Mouse (Mus musculus) hindbrain, embryonic 11.5 days (tissue): ENCODE measurements around the gene Dmd. TPM values are rescaled to one million over a fixed set of nuclear protein-coding genes. Genes with fewer than 3 reads are reported as not detected.

Experiments used
- ATAC-seq: fragments of 200-750 bp; cut with Nextera tagmentation; 2 replicates; pipeline ENCODE4 v1.8.0; 2017; ENCODE audit warnings: mild to moderate bottlenecking, moderate TSS enrichment, moderate library complexity; ENCODE audit not compliant: low FRiP score
- DNase-seq: peaks from one replicate; pipeline ENCODE4 v3.0.0-alpha.2; 2015; ENCODE audit warnings: low spot score
- H3K27ac ChIP-seq: fragments of 300-500 bp; sonication (generic); 2 replicates; pipeline ENCODE4 v1.5.1; 2014; ENCODE audit warnings: mild to moderate bottlenecking, low read depth, low read length
- H3K27me3 ChIP-seq: fragments of 300-500 bp; sonication (generic); 2 replicates; pipeline ENCODE4 v1.6.1; 2014; ENCODE audit warnings: mild to moderate bottlenecking, low read length, moderate library complexity, mixed read lengths; ENCODE audit not compliant: control insufficient read depth, insufficient read depth
- H3K36me3 ChIP-seq: fragments of 300-500 bp; sonication (generic); 2 replicates; pipeline ENCODE4 v1.6.1; 2014; ENCODE audit warnings: mild to moderate bottlenecking, low read length, moderate library complexity, mixed read lengths; ENCODE audit not compliant: control insufficient read depth, insufficient read depth
- H3K4me1 ChIP-seq: fragments of 300-500 bp; sonication (generic); replicated peaks from 2 replicates; pipeline ENCODE4 v1.6.1; 2014; ENCODE audit warnings: low read length, mixed read lengths; ENCODE audit not compliant: control insufficient read depth, insufficient read depth
- H3K4me2 ChIP-seq: fragments of 300-500 bp; sonication (generic); replicated peaks from 2 replicates; pipeline ENCODE4 v1.6.1; 2014; ENCODE audit warnings: mild to moderate bottlenecking, low read depth, low read length
- H3K4me3 ChIP-seq: fragments of 300-500 bp; sonication (generic); 2 replicates; pipeline ENCODE4 v1.5.1; 2014; ENCODE audit warnings: low read depth, low read length
- H3K9ac ChIP-seq: fragments of 300-500 bp; sonication (generic); 2 replicates; pipeline ENCODE4 v1.6.1; 2014; ENCODE audit warnings: low read depth, low read length
- H3K9me3 ChIP-seq: fragments of 300-500 bp; sonication (generic); 2 replicates; pipeline ENCODE4 v1.6.1; 2016; ENCODE audit warnings: low read length; ENCODE audit not compliant: control insufficient read depth
- WGBS: fragments of 180-500 bp; shearing (Covaris S2); extraction: QIAGEN DNeasy Blood & Tissue Kit; methylation state at CpG from one replicate; pipeline ENCODE4 v1.1.7; 2014; 5-methylcytosine and 5-hydroxymethylcytosine counted together
- polyA plus RNA-seq: library from polyadenylated mRNA; unstranded; fragments of >200 nt; fragmentation: Nextera tagmentation; extraction: Ambion mirVana; gene quantifications from 2 replicates; pipeline ENCODE4 v1.2.1, GENCODE M21; 2014

Dmd gene
- polyA plus RNA-seq = 16.8 and 24.0 TPM in 2 replicates

DNA sequence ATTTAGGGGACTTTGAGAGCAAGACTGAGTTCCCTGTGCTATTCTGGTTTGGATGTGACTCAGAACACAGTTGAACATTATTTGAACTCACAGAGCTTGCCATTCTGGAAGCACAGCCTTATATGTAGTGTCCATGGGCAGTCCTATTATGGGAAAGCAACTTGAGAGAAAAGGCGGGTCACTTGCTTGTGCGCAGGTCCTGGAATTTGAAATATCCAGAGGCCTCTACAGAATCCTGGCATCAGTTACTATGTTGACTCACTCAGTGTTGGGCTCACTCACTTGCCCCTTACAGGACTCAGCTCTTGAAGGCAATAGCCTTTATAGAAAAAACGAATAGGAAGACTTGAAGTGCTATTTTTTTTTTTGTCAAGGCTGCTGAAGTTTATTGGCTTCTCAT, at the start of gene Dmd:
Gene Dmd (plus strand): TSS at position 241 of the 400 bp plus-strand sequence.
- no peaks in the 10 kb centered on the region for H3K9me3 ChIP-seq
- H3K36me3 ChIP-seq = no peaks in the 10 kb centered on the region
- DNase-seq = no peak
- no peaks in the 10 kb centered on the region for H3K27me3 ChIP-seq
- WGBS = 65% methylated on average over 3 of the region's 3 CpGs
- no peak within 1 kb of the TSS for H3K4me3 ChIP-seq
- ATAC-seq = no peak
- H3K4me1 ChIP-seq = no peaks in the 10 kb centered on the region
- no peak within 1 kb of the TSS for H3K27ac ChIP-seq
- H3K4me2 ChIP-seq = no peak within 1 kb of the TSS
- no peak within 1 kb of the TSS for H3K9ac ChIP-seq

- no peak overlapping the region for H3K27ac ChIP-seq
- H3K36me3 ChIP-seq = no peaks in the 10 kb centered on the region
- no peak for DNase-seq
- no peak overlapping the region for H3K4me2 ChIP-seq
- ATAC-seq = no peak
- H3K27me3 ChIP-seq = no peaks in the 10 kb centered on the region
- no peak overlapping the region for H3K9ac ChIP-seq
- H3K9me3 ChIP-seq = no peaks in the 10 kb centered on the region
- no peak overlapping the region for H3K4me3 ChIP-seq
- H3K4me1 ChIP-seq = no peaks in the 10 kb centered on the region
Measured at GRCm38 (mm10) chrX:82901515-82901914, 47.2 kb upstream of the Dmd start.

DNA sequence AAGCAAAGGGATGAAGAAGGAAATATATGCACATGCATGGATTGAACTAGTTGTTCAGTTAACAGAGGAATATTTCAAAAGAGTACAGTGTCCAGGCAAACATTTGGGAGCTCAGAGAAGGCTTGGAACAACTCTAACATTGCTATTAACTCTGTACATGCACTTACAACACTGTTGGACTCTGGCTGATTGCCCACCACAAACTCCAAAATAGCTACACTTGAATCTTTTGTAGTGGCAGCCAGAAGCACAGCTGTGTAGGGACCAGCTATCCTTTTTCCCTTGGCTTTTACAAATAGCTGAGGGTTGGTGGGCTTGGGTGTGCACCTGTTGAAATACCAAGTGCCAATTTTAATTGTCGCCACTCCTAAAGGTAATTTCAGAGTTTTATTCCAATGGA, 39.0 kb downstream of the Dmd start:
- H3K9ac ChIP-seq = no peak overlapping the region
- ATAC-seq (no peak), DNase-seq (no peak)
- no peak overlapping the region for H3K27ac ChIP-seq
- no peak overlapping the region for H3K4me2 ChIP-seq
- no peaks in the 10 kb centered on the region for H3K9me3 ChIP-seq
- H3K36me3 ChIP-seq = no peaks in the 10 kb centered on the region
- H3K4me1 ChIP-seq = no peaks in the 10 kb centered on the region
- 94% methylated on average over 1 of the region's 1 CpGs for whole genome bisulfite sequencing
- H3K27me3 ChIP-seq = no peaks in the 10 kb centered on the region
- H3K4me3 ChIP-seq = no peak overlapping the region

DNA sequence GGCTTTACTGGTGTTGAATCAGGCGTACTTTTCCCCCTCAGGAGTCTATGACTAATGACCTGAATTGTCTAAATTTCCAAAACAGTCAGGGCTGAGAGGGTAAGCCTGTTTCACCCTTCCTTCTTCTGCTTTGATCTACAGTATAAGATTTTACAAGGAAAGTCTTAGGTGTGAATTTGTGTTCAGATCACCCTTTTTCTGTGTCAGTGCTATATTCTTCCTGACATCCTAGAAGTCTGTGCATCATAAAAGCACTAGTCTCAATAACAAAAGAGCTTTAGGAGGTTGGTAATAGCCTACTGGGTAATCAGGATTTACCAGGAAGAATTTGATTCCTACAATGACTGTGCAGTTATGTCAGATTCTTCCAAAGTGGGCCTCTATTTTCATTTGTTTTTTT, 101.5 kb downstream of the Dmd start:
- no peak overlapping the region for H3K4me2 ChIP-seq
- H3K4me3 ChIP-seq = no peak overlapping the region
- H3K27me3 ChIP-seq = no peaks in the 10 kb centered on the region
- DNase-seq (no peak), ATAC-seq (no peak)
- H3K36me3 ChIP-seq = no peaks in the 10 kb centered on the region
- no peak overlapping the region for H3K9ac ChIP-seq
- no peaks in the 10 kb centered on the region for H3K9me3 ChIP-seq
- WGBS = 62% methylated on average over 1 of the region's 1 CpGs
- no peak overlapping the region for H3K27ac ChIP-seq
- H3K4me1 ChIP-seq = no peaks in the 10 kb centered on the region

GRCm38 (mm10) chrX:83116171-83116876, 167.7 kb downstream of the Dmd start:
- no peaks in the 10 kb centered on the region for H3K36me3 ChIP-seq
- ATAC-seq (no peak), DNase-seq (no peak)
- H3K9me3 ChIP-seq = no peaks in the 10 kb centered on the region
- H3K4me2 ChIP-seq = no peak overlapping the region
- no peaks in the 10 kb centered on the region for H3K4me1 ChIP-seq
- H3K27me3 ChIP-seq = no peaks in the 10 kb centered on the region
- WGBS = 82% methylated on average over 2 of the region's 2 CpGs
- H3K27ac ChIP-seq = no peak overlapping the region
- H3K9ac ChIP-seq = no peak overlapping the region
- no peak overlapping the region for H3K4me3 ChIP-seq

- Histone ChIP-seq H3K9ac (no peak overlapping the region), H3K27ac (no peak overlapping the region), H3K4me2 (no peak overlapping the region), H3K4me1 (no peaks in the 10 kb centered on the region), H3K27me3 (no peaks in the 10 kb centered on the region), H3K36me3 (no peaks in the 10 kb centered on the region), H3K4me3 (no peak overlapping the region), H3K9me3 (no peaks in the 10 kb centered on the region)
- DNase-seq = peak; percentile 0
- ATAC-seq = no peak
- whole genome bisulfite sequencing = 77% methylated on average over 2 of the region's 2 CpGs
Measured at GRCm38 (mm10) chrX:83117198-83117597, 168.5 kb downstream of the Dmd start.

- DNase-seq = no peak
- H3K9me3 ChIP-seq = no peaks in the 10 kb centered on the region
Measured at GRCm38 (mm10) chrX:83220563-83220962, 271.9 kb downstream of the Dmd start.

DNA sequence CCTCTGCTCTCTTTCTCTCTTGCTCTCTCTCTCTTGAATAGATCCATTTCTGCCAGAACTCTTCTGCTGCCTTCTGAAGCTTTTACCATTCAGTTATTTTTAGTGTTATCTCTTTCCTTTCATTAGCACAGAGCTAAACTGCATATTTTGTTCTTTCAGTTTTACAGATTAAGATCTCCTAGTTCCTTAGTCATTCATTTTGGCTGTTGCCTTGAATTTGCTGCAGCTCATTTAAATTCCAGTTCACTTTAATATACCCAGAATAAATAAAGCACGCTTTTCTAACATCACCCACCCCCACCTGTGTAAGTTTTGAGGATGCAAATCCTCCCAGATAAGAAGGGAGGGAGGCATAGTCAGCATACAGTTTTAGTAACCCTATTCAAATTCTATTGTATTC, 272.4 kb downstream of the Dmd start:
- 75% methylated on average over 1 of the region's 1 CpGs for WGBS
- no peak overlapping the region for H3K27ac ChIP-seq

More at GRCm38 (mm10) chrX:83220563-83220962, 271.9 kb downstream of the Dmd start:
- Histone ChIP-seq H3K4me1 (no peaks in the 10 kb centered on the region), H3K27ac (no peak overlapping the region), H3K36me3 (no peaks in the 10 kb centered on the region), H3K4me3 (no peak overlapping the region), H3K27me3 (no peaks in the 10 kb centered on the region), H3K4me2 (no peak overlapping the region), H3K9ac (no peak overlapping the region)
- 66% methylated on average over 2 of the region's 2 CpGs for WGBS
- ATAC-seq = no peak

GRCm38 (mm10) chrX:83487598-83487997, 538.9 kb downstream of the Dmd start, which contains the start of gene Tsga8:
Gene Tsga8, minus strand, starts transcription at chrX:83487924.
- H3K27ac ChIP-seq = no peak within 1 kb of the TSS
- no peak for DNase-seq
- H3K4me3 ChIP-seq = no peak within 1 kb of the TSS
- H3K27me3 ChIP-seq = no peaks in the 10 kb centered on the region
- H3K4me2 ChIP-seq = no peak within 1 kb of the TSS
- no peak for ATAC-seq
- H3K36me3 ChIP-seq = no peaks in the 10 kb centered on the region
- WGBS = 91% methylated on average over 15 of the region's 15 CpGs
- H3K9me3 ChIP-seq = no peaks in the 10 kb centered on the region
- H3K4me1 ChIP-seq = no peaks in the 10 kb centered on the region
- H3K9ac ChIP-seq = no peak within 1 kb of the TSS

More for the DNA sequence above, 272.4 kb downstream of the Dmd start:
- Histone ChIP-seq H3K4me1 (no peaks in the 10 kb centered on the region), H3K36me3 (no peaks in the 10 kb centered on the region), H3K9ac (no peak overlapping the region), H3K4me3 (no peak overlapping the region), H3K9me3 (no peaks in the 10 kb centered on the region), H3K27me3 (no peaks in the 10 kb centered on the region), H3K4me2 (no peak overlapping the region)
- ATAC-seq (no peak), DNase-seq (no peak)
